Mouse (Mus musculus) retina, postnatal 1 day (tissue): ENCODE results near the gene Trmt13.

Experiments used
- DNase-seq: peaks from one replicate; pipeline ENCODE4 v3.0.0-alpha.2; 2012

Gene Trmt13

DNA sequence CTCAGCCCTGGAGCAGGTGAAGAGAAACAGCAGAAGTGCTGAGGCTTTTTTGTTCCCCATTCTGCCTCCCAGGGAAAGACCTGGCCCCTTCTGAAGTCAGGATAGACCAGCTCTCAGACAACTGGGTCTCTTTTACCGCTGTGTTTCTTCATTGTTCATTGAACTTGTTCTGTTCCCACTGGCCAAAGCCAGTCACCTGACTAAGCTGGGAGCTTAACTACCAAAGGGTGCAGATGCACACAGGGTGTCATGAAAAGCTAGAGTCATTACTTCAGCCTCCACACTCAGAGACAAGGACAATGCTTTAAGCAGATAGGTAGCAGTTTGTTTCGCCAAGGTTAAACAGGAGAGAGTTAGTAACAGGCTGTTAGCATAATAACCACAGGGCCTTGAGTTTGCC, 72.3 kb downstream of the Trmt13 start:
- DNase-seq = no peak

GRCm38 (mm10) chr3:116537200-116537573, 77.2 kb downstream of the Trmt13 start:
- DNase-seq = no peak

DNA sequence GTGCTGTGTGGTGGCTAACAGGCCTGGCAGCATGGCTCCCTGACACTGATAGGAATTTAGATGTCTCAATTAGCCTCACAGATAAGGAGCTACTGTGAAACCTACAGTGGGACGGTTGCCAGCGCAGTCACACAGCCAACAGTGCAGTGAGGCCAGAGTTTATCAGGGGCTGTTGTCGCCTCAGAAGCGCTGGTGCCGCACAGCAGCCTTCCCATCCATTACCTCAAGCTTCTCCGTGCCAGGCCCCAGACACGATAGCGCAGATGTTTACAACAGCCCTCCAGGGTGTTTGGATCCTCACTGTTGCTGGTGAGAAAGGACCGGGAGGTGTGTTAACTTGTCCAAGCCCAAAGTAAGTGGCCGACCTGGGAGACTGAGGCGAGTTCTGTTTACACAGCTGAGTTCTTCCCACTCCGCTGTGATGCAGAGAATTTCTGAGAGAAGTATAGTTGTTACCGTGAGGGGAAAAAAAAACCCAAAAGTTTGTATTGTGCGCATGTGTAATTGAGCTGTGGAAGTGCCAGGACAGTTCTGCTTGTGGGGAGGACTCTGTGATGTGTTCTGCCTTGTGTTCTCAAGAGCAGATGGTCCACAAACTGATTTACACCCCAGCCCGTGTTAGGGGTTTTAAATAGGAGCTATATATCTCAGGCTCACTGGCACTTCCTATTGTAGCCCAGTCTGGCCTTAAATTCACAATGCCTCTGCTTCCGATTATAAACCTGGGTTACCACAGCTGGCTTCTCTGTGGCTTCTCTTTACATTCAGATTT, 77.8 kb downstream of the Trmt13 start:
- no peak for DNase-seq
